Mouse (Mus musculus) erythroid progenitor cell, adult 5-6 weeks (primary cell): ENCODE data around the gene Hoxb9. TPM values are rescaled to one million over a fixed set of nuclear protein-coding genes. Genes with fewer than 3 reads are reported as not detected.

ENCODE experiments used
- ATAC-seq: replicated peaks from 2 replicates; pipeline ENCODE4 v1.8.0; 2016; ENCODE audit warnings: moderate number of reproducible peaks, mild to moderate bottlenecking, moderate TSS enrichment, inconsistent platforms; ENCODE audit not compliant: poor library complexity, low FRiP score, severe bottlenecking
- total RNA-seq, 2 experiments: library from RNA; stranded (forward) in 1 of 2; stranded (reverse) in 1 of 2; fragments of 150-400 nt in 1 of 2; fragments of 186-747, 209-891 nt in 1 of 2; gene quantifications; 2 replicates each; pipeline versions ENCODE4 v1.2.3 to v1.2.4; 2015 to 2017; ENCODE audit warnings: low replicate concordance in 2 of 2

Hoxb9 gene
- total RNA-seq, 2 experiments from 2014 or later: not detected

GRCm38 (mm10) chr11:96295092-96295835 is 24.0 kb downstream of the Hoxb9 start:
- ATAC-seq: no peak

DNA sequence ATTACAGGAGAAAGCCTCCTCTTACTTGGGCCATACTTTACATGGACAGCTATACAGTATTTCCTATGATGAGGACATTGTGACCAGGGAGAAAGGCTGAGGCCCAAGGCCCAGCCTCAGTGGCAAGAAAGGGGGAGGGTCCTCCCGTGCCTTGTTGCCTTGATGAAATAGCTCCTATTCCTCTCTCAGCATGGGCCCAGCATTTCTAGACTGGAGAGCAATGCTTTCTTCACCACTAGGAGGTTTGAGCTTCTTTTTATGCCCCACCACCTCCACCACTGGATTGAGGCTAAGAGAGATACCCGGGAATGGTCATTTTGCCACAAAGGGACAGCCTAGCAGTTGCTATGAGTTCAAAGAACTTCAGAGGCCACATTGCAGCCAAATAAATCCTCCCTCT is 25.7 kb downstream of the Hoxb9 start:
- ATAC-seq: no peak

DNA sequence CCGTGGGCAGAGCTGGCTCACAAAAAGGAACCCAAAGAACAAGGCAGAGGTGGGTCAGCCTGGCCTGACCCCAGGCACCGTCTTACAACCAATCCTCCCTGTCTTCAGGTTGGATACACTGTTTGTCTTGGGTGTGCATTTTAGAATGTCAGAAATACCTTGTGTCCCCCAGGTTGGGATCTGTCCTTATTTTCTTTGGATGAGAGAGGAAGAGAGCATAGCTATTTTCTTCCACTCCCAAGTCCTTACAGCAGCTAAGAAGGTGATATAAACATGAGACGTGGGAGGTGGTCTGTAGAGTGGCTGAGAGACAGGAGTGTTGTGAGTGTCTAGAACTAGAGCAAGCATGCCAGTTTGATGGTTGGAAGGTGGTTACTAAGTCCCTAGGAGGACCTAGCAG is 26.2 kb downstream of the Hoxb9 start:
- no peak for ATAC-seq

DNA sequence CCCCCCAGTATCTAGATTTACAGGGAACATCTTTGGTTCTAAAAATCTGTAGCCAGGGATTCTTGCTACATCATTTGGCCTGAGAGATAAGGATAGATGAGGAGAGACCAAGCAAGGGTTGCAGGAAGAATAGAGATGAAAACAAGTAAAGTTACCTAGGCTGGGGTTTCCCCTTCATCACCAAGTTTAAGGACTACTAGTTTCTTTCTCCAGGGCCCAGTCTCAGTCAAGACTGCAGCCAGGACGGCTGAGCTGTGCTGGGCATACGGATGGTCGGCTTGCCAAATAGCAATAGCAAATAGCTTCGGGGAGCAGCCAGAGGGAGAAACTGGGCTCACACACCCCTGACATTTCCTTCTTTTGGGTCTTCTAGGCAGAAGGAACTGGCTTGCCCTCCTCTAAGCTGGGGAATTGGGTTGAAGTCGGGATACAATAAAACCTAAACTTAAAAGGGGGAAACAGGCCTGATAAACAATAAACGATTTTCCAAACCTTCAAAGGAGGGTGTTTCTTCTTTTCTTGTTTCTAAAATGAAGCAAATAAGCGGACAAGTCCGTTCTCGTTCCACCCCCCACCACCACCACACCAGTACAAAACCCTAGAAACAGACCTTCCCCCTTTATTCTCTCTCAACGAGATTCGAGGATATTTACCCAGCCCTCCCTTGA is 26.8 kb downstream of the Hoxb9 start:
- no peak for ATAC-seq

GRCm38 (mm10) chr11:96298895-96299667 is 27.8 kb downstream of the Hoxb9 start:
- ATAC-seq: no peak

DNA sequence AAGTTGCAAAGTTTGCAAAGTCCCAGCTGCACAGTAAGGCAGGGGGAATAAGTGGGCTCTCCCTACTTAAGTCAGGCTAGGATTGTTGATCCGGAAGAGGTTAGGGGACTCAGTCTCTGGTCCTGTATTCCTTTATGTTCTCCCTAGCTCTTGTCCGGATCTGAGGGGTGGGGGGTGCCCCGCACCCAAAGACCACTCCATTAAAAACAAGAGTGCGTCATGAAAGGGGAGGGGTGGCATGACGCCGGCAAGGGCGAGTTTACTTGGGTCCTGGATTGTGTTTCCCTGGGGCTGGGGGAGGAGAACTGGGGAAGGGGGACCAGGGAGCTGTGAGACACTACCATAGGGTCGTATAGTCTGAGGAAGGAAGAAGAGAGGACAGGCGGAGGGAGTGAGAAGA is 28.5 kb downstream of the Hoxb9 start:
- ATAC-seq: no peak

GRCm38 (mm10) chr11:96300354-96301063 is 29.3 kb downstream of the Hoxb9 start:
- ATAC-seq: no peak

DNA sequence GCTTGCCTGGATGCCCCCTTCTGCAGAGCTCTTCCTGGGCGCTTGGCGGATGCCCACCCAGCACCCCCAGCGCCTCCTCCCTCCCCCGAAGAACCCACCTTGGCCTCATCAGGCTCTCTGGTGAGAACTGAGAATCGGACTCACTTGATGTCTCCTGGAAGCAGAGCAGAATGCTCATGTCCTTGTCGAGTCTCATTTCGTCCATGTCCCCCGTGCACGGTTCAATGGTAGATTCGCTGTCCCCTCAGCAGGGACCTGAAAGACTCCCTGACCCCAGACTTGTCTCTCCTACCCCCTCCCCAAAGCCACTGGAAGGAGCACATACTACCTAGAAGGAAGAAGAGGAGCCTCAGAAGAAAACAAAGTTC is 29.8 kb downstream of the Hoxb9 start:
- no peak for ATAC-seq

DNA sequence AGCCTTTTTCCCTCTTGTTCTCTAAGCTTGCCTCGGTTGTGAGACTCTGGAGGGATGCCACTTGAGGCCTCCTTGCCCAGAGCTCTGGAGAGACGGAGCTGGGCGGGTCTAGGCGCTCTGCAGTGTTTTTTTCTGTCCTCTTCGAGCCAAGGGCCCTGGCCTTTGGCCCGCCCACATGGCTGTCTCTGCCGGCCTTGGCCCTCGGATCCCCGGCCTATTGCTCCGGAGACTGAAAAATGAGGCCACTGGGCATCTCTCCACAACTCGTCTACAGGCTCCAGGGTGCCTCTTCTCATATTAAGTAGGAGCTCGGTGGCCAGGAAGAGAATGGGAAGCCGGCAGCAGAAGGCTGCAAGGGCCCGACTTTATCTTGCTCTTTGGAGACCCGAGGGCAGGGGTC is 30.6 kb downstream of the Hoxb9 start:
- no peak for ATAC-seq

DNA sequence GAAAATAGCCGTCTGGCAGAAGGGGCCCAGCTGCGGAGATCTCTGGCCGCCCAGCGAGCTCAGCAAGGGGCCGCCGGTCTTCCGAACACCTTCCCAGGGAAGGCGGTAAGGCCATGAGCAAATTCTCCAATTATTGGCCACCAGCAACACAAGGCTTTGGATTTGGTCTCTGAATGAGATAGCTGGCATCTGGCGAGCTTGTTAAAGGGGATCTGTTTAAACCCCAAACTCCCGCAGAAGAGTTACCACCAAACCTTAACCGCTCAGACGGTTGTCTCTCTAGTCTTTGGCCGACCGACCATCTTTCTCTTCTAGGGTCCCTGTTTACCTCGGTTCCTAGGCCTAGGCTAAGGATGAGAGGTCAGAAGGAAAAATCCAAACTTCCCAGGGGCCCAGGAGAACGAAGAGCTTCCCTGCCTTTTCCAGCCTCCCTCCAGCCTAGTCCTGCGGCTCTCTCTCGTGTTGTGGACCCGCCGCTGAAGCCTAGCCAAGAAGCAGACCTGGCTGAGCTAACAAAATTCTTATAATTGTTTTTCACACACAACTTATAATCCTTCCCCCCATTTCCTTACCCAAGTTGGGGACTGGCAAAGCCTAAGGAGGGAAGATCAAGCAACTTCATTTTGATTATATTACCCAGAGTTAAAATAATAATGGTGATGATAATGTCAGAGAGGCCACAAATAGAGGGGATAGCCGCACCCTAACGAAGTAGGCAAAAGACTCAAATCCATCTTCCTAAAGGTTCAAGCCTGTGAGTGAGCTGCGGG is 31.3 kb downstream of the Hoxb9 start:
- no peak for ATAC-seq

DNA sequence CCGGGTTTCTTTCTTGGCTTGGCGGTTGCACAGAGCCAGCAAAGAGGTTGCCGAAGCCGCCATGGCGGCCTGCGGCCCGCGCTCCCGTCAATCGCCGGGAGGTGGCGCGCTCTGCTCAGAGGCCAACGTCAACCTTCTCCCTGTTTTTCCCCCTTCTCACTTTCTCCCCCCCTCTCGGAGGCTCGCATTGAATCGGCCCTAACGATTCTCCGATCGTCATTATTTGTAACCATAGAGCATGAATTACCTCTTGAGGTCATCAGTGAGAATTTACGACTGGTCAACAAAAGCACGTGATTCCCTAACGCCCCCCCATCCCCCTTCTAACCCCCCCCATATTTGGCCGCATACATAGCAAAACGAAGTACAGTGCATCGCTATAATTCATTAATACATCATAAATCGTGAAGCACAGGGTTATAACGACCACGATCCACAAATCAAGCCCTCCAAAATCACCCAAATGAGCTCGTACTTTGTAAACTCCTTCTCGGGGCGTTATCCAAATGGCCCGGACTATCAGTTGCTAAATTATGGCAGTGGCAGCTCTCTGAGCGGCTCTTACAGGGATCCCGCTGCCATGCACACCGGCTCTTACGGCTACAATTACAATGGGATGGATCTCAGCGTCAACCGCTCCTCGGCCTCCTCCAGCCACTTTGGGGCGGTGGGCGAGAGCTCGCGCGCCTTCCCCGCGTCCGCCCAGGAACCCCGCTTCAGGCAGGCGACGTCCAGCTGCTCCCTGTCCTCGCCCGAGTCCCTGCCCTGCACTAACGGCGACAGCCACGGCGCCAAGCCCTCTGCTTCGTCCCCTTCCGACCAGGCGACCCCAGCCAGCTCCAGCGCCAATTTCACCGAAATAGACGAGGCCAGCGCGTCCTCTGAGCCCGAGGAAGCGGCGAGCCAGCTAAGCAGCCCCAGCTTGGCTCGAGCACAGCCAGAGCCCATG is 32.2 kb downstream of the Hoxb9 start, which contains the start of gene Hoxb5:
Hoxb5 (plus strand) TSS at position 186 of the 949 bp plus-strand sequence.
- ATAC-seq: no peak

DNA sequence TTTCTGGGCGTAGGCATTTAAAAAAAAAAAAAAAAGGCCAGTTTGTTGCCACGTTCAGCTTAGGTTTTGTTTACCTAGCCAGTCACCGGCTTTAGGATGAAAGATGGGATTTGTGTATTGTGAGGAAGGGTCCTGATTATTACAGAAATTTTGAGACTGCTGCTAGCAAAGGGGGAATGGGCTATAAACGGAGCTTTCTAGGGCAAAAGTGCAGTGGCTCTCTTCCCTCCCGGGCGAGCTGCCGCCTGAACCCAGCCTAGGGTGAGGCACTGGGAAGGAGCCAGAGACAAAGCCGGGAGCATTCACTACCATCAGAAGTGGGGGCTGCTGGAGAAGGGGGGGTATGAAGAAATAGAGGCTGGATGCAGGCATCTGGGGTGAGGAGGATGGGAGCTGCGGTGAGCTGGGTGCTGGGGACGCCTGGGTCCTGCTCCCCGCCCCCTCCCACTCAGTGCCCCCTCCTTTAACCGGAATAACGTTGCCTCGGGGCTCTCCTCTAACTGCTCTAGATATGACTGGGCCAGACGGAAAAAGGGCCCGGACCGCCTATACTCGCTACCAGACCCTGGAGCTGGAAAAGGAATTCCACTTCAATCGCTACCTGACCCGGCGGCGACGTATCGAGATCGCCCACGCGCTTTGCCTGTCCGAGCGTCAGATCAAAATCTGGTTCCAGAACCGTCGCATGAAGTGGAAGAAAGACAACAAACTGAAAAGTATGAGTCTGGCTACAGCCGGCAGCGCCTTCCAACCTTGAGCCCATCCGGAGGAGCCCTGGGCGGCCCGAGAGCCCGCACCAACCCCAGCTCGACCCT is 33.3 kb downstream of the Hoxb9 start:
- no peak for ATAC-seq

DNA sequence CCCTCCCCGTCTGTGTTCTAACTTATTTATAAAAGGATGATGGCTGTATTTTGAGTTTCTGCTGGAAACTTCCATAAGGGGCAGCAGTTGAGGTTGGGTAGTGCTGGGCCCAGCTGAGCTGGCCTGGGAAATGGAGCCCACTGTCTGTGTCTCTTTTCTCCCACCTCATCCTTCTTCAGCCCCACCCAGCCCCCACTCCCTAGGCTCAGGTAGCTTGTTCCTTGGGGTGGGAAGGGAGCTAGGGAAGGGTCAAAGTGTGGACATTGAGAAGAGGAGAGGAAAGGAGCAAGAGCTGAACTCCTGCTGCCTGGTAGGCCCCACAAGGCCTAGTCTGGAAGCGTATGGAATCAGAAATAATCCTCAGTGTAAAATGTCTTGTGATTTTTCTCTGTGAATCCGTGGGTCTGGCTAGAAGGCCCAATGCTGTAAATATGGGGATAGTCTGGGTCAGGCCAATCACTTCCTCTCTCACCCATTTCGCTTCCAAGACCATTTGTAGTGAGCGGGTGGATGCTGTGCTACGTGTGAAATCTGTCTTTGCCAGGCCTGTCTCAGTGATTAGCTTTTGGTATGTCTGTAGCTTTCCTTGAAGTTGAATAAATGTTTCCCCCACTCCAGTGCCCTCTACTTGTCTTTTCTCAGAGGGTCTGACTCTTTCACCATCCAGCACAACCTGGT is 34.4 kb downstream of the Hoxb9 start:
- no peak for ATAC-seq

- ATAC-seq: no peak
Measured at GRCm38 (mm10) chr11:96306183-96306907, 35.1 kb downstream of the Hoxb9 start.

GRCm38 (mm10) chr11:96306908-96307269 is 35.6 kb downstream of the Hoxb9 start:
- no peak for ATAC-seq

DNA sequence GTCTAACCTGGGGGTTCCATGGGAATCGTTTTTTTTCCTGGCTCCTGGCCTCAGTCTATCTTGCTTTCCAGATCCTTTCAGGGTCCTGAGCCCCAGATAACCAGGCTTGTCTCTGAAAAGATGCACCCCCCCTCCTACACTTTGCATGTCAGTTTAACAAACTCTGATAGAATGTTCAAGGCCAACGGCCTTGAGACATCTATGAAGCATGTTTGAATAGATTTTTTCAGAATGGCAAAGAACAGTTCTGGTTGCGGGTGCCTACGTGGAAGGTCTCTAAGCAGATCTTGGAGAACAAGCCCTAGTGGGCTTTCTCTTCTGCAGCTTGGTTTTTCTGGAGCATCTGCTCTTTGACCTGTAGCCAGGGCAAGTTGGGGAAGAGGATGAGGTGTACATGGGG is 37.5 kb downstream of the Hoxb9 start:
- no peak for ATAC-seq
